Mouse (Mus musculus): ENCODE measurements around the gene Gm19684. TPM values are rescaled to one million over a fixed set of nuclear protein-coding genes. Genes with fewer than 3 reads are reported as not detected.
A peak's percentile ranks its signal among the peaks of the same experiment; 100 is the strongest.
"Not testable (repeated sequence)": the region's sequence is repeated elsewhere in the genome, so short reads cannot be mapped to it uniquely, and the experiment has no call there.

The Gm19684 gene
- polyA plus RNA-seq, 1 experiment from 2014 or later, result not detected

- WGBS, result 1% methylated on average over 49 of the region's 51 CpGs
- Histone ChIP-seq H3K27ac (peak overlapping the region; percentile 80), H3K4me1 (no peaks in the 10 kb centered on the region), H3K9ac (peak overlapping the region; percentile 51), H3K4me2 (peak overlapping the region; percentile 54), H3K4me3 (peak overlapping the region; percentile 51), H3K36me3 (no peaks in the 10 kb centered on the region), H3K9me3 (no peaks in the 10 kb centered on the region), H3K27me3 (peaks cover 70% of the 10 kb centered on the region)
- peak; percentile 69; the same call in 1 of the 2 replicates for ATAC-seq (ENCODE audit: borderline replicate concordance, extremely low read depth, low FRiP score, low TSS enrichment)
Observed at GRCm38 (mm10) chr17:36167306-36168038, 46.0 kb downstream of the Gm19684 start.

GRCm38 (mm10) chr17:36168039-36168652 lies 46.7 kb downstream of the Gm19684 start, which contains the start of gene Gm8909:
TSS of gene Gm8909 (minus strand) at chr17:36168537.
- Histone ChIP-seq H3K4me2 (peak within 1 kb of the TSS; percentile 54), H3K4me1 (no peaks in the 10 kb centered on the region), H3K9me3 (no peaks in the 10 kb centered on the region), H3K9ac (peak within 1 kb of the TSS; percentile 51), H3K27me3 (peaks cover 66% of the 10 kb centered on the region), H3K27ac (peak within 1 kb of the TSS; percentile 80), H3K36me3 (no peaks in the 10 kb centered on the region), H3K4me3 (peak within 1 kb of the TSS; percentile 51)
- WGBS, result 3% methylated on average over 54 of the region's 63 CpGs
- ATAC-seq (ENCODE audit: borderline replicate concordance, extremely low read depth, low FRiP score, low TSS enrichment), result peak; percentile 13; the same call in 1 of the 2 replicates

- H3K27me3 ChIP-seq, result peaks cover 58% of the 10 kb centered on the region
- ATAC-seq (ENCODE audit: borderline replicate concordance, extremely low read depth, low FRiP score, low TSS enrichment), result peak; percentile 55; the same call in 1 of the 2 replicates
- 33% methylated on average over 1 of the region's 1 CpGs for WGBS
Observed at GRCm38 (mm10) chr17:36169094-36169493, 47.6 kb downstream of the Gm19684 start.

GRCm38 (mm10) chr17:36169753-36170152 lies 48.3 kb downstream of the Gm19684 start:
- no peak for ATAC-seq (ENCODE audit: borderline replicate concordance, extremely low read depth, low FRiP score, low TSS enrichment)

More at GRCm38 (mm10) chr17:36169094-36169493, 47.6 kb downstream of the Gm19684 start:
- Histone ChIP-seq H3K4me2 (peak overlapping the region; percentile 34; the same call in 1 of the 2 replicates), H3K27ac (peak overlapping the region; percentile 77), H3K4me3 (peak overlapping the region; percentile 12; the same call in 1 of the 2 replicates)
- not testable (repeated sequence) for H3K4me1 ChIP-seq, H3K9me3 ChIP-seq, H3K9ac ChIP-seq, H3K36me3 ChIP-seq

GRCm38 (mm10) chr17:36170287-36170814 lies 48.9 kb downstream of the Gm19684 start:
- H3K4me1 ChIP-seq, result no peaks in the 10 kb centered on the region
- ATAC-seq (ENCODE audit: borderline replicate concordance, extremely low read depth, low FRiP score, low TSS enrichment), result peak; percentile 41; the same call in 1 of the 2 replicates
- no peak overlapping the region for H3K4me3 ChIP-seq
- peaks cover 45% of the 10 kb centered on the region for H3K27me3 ChIP-seq
- H3K9me3 ChIP-seq, result no peaks in the 10 kb centered on the region
- no peaks in the 10 kb centered on the region for H3K36me3 ChIP-seq
- 0 out of 2 replicates have a peak overlapping the region, but pooled peaks have one; percentile 77 for H3K27ac ChIP-seq
- H3K9ac ChIP-seq, result no peak overlapping the region
- 11% methylated on average over 1 of the region's 1 CpGs for whole genome bisulfite sequencing
- H3K4me2 ChIP-seq, result no peak overlapping the region; the same call in 1 of the 2 replicates

More at GRCm38 (mm10) chr17:36169753-36170152, 48.3 kb downstream of the Gm19684 start:
- Histone ChIP-seq H3K4me2 (peak overlapping the region; percentile 34; the same call in 1 of the 2 replicates), H3K4me3 (0 out of 2 replicates have a peak overlapping the region, but pooled peaks have one; percentile 12), H3K27me3 (peaks cover 51% of the 10 kb centered on the region), H3K27ac (peak overlapping the region; percentile 77), H3K9ac (no peak overlapping the region), H3K4me1 (no peaks in the 10 kb centered on the region), H3K9me3 (no peaks in the 10 kb centered on the region), H3K36me3 (no peaks in the 10 kb centered on the region)

- no CpG with 5 or more reads among the region's 2 CpGs for WGBS
- H3K4me3 ChIP-seq; H3K4me1 ChIP-seq; H3K9ac ChIP-seq; H3K4me2 ChIP-seq; ATAC-seq (ENCODE audit: borderline replicate concordance, extremely low read depth, low FRiP score, low TSS enrichment); H3K9me3 ChIP-seq; H3K27me3 ChIP-seq; H3K27ac ChIP-seq; H3K36me3 ChIP-seq: not testable (repeated sequence)
Observed at GRCm38 (mm10) chr17:36176132-36176531, 54.7 kb downstream of the Gm19684 start.

- H3K27ac ChIP-seq, result peak overlapping the region; percentile 74
- WGBS, result under 1% methylated on average over 40 of the region's 40 CpGs
- peak overlapping the region; percentile 40 for H3K4me3 ChIP-seq
- H3K9ac ChIP-seq, result peak overlapping the region; percentile 27
- H3K4me2 ChIP-seq, result peak overlapping the region; percentile 66
- H3K36me3 ChIP-seq, H3K9me3 ChIP-seq, H3K27me3 ChIP-seq, H3K4me1 ChIP-seq: not testable (repeated sequence)
- ATAC-seq (ENCODE audit: borderline replicate concordance, extremely low read depth, low FRiP score, low TSS enrichment), result peak; percentile 67; the same call in 1 of the 2 replicates
Observed at GRCm38 (mm10) chr17:36178938-36179337, 57.5 kb downstream of the Gm19684 start.

Other genes starting within 250 kb of the Gm19684 start
- 42.0 and 42.1 TPM in 2 replicates for gene Dhx16, start 241.9 kb upstream of the Gm19684 start, polyA plus RNA-seq (2015; fragmentation: Nextera tagmentation; extraction: Ambion mirVana)
- gene 2310061I04Rik, start 224.2 kb upstream of the Gm19684 start, polyA plus RNA-seq (2015; fragmentation: Nextera tagmentation; extraction: Ambion mirVana), result 20.5 and 21.2 TPM in 2 replicates
- gene Atat1, start 211.6 kb upstream of the Gm19684 start, polyA plus RNA-seq (2015; fragmentation: Nextera tagmentation; extraction: Ambion mirVana), result 58.3 and 63.6 TPM in 2 replicates
- 73.9 and 77.5 TPM in 2 replicates for gene Mrps18b, start 205.3 kb upstream of the Gm19684 start, polyA plus RNA-seq (2015; fragmentation: Nextera tagmentation; extraction: Ambion mirVana)
- gene Ppp1r10, start 205.2 kb upstream of the Gm19684 start, polyA plus RNA-seq (2015; fragmentation: Nextera tagmentation; extraction: Ambion mirVana), result 35.9 and 38.2 TPM in 2 replicates
- 71.6 and 87.8 TPM in 2 replicates for gene Abcf1, start 151.9 kb upstream of the Gm19684 start, polyA plus RNA-seq (2015; fragmentation: Nextera tagmentation; extraction: Ambion mirVana)
- 49.4 and 50.3 TPM in 2 replicates for gene Gnl1, start 141.8 kb upstream of the Gm19684 start, polyA plus RNA-seq (2015; fragmentation: Nextera tagmentation; extraction: Ambion mirVana)
- gene Prr3, start 141.4 kb upstream of the Gm19684 start, polyA plus RNA-seq (2015; fragmentation: Nextera tagmentation; extraction: Ambion mirVana), result 29.3 and 32.4 TPM in 2 replicates
- 2.2 and 3.2 TPM in 2 replicates for gene H2-T24, start 101.1 kb upstream of the Gm19684 start, polyA plus RNA-seq (2015; fragmentation: Nextera tagmentation; extraction: Ambion mirVana)
- gene H2-T23, start 88.8 kb upstream of the Gm19684 start, polyA plus RNA-seq (2015; fragmentation: Nextera tagmentation; extraction: Ambion mirVana), result 6.1 and 8.4 TPM in 2 replicates
- 16.1 and 18.4 TPM in 2 replicates for gene H2-T22, start 78.9 kb upstream of the Gm19684 start, polyA plus RNA-seq (2015; fragmentation: Nextera tagmentation; extraction: Ambion mirVana)
- gene Gm6034, start 78.7 kb upstream of the Gm19684 start, polyA plus RNA-seq (2015; fragmentation: Nextera tagmentation; extraction: Ambion mirVana), result not detected in 2 replicates
- gene Gm11127, start 63.3 kb upstream of the Gm19684 start, polyA plus RNA-seq (2015; fragmentation: Nextera tagmentation; extraction: Ambion mirVana), result not detected in 2 replicates
- gene Gm7030, start 7.7 kb downstream of the Gm19684 start, polyA plus RNA-seq (2015; fragmentation: Nextera tagmentation; extraction: Ambion mirVana), result 0.19 TPM in 1 of 2 replicates, not detected in the other
- gene Gm8909, start 46.9 kb downstream of the Gm19684 start, polyA plus RNA-seq (2015; fragmentation: Nextera tagmentation; extraction: Ambion mirVana), result 35.2 and 39.5 TPM in 2 replicates
- 0.59 and 0.71 TPM in 2 replicates for gene H2-T3, start 68.6 kb downstream of the Gm19684 start, polyA plus RNA-seq (2015; fragmentation: Nextera tagmentation; extraction: Ambion mirVana)
- 177 and 178 TPM in 2 replicates for gene Rpp21, start 136.4 kb downstream of the Gm19684 start, polyA plus RNA-seq (2015; fragmentation: Nextera tagmentation; extraction: Ambion mirVana)
- 15.1 and 15.8 TPM in 2 replicates for gene Trim39, start 150.6 kb downstream of the Gm19684 start, polyA plus RNA-seq (2015; fragmentation: Nextera tagmentation; extraction: Ambion mirVana)
- 0.17 and 0.19 TPM in 2 replicates for gene H2-M10.2, start 164.8 kb downstream of the Gm19684 start, polyA plus RNA-seq (2015; fragmentation: Nextera tagmentation; extraction: Ambion mirVana)
- not detected in 2 replicates for gene H2-M10.1, start 204.5 kb downstream of the Gm19684 start, polyA plus RNA-seq (2015; fragmentation: Nextera tagmentation; extraction: Ambion mirVana)
- not detected in 2 replicates for gene H2-M10.3, start 246.7 kb downstream of the Gm19684 start, polyA plus RNA-seq (2015; fragmentation: Nextera tagmentation; extraction: Ambion mirVana)

Measured in lung, embryonic 15.5 days (tissue).